Mouse (Mus musculus) heart, postnatal 0 days (tissue): ENCODE measurements around the gene Uvrag. TPM values are rescaled to one million over a fixed set of nuclear protein-coding genes. Genes with fewer than 3 reads are reported as not detected.

Source experiments
- ATAC-seq: fragments of 200-750 bp; cut with Nextera tagmentation; 2 replicates; pipeline ENCODE4 v1.8.0; 2017; ENCODE audit warnings: low read depth, moderate number of reproducible peaks, moderate library complexity; ENCODE audit not compliant: insufficient read depth
- DNase-seq: peaks from one replicate; pipeline ENCODE4 v3.0.0-alpha.2; 2016; ENCODE audit warnings: low spot score
- H3K27ac ChIP-seq: fragments of 300-500 bp; sonication (generic); 2 replicates; pipeline ENCODE4 v1.5.1; 2014; ENCODE audit warnings: low read depth, mild to moderate bottlenecking
- H3K27me3 ChIP-seq: fragments of 300-500 bp; sonication (generic); 2 replicates; pipeline ENCODE4 v1.6.1; 2014; ENCODE audit warnings: low read length, mixed read lengths; ENCODE audit not compliant: control insufficient read depth, insufficient read depth
- H3K36me3 ChIP-seq: fragments of 300-500 bp; sonication (generic); replicated peaks from 2 replicates; pipeline ENCODE4 v1.6.1; 2014; ENCODE audit warnings: low read length, mixed read lengths; ENCODE audit not compliant: control insufficient read depth, insufficient read depth
- H3K4me1 ChIP-seq: fragments of 300-500 bp; sonication (generic); 2 replicates; pipeline ENCODE4 v1.6.1; 2014; ENCODE audit warnings: antibody characterized with exemption; ENCODE audit not compliant: control insufficient read depth, insufficient read depth
- H3K4me2 ChIP-seq: fragments of 300-500 bp; sonication (generic); 2 replicates; pipeline ENCODE4 v1.6.1; 2014; ENCODE audit warnings: low read depth, mild to moderate bottlenecking, low read length, moderate library complexity
- H3K4me3 ChIP-seq: fragments of 300-500 bp; sonication (generic); 2 replicates; pipeline ENCODE4 v1.5.1; 2014; ENCODE audit warnings: low read depth, low read length
- H3K9ac ChIP-seq: fragments of 300-500 bp; sonication (generic); replicated peaks from 2 replicates; pipeline ENCODE4 v1.6.1; 2014; ENCODE audit warnings: low read depth, low read length, mixed read lengths
- H3K9me3 ChIP-seq: fragments of 300-500 bp; sonication (generic); replicated peaks from 2 replicates; pipeline ENCODE4 v1.6.1; 2016; ENCODE audit warnings: low read length; ENCODE audit not compliant: control insufficient read depth
- CTCF ChIP-seq: IDR thresholded peaks from 2 replicates; pipeline ENCODE4 v1.5.1; 2016; ENCODE audit warnings: antibody characterized with exemption, control low read depth, low read depth
- EP300 ChIP-seq: IDR thresholded peaks from 2 replicates; pipeline ENCODE4 v1.6.1; 2016; ENCODE audit warnings: antibody characterized with exemption, low read depth
- WGBS: fragments of 180-500 bp; shearing (Covaris S2); extraction: QIAGEN DNeasy Blood & Tissue Kit; methylation state at CpG from one replicate; pipeline ENCODE4 v1.1.7; 2014; 5-methylcytosine and 5-hydroxymethylcytosine counted together
- polyA plus RNA-seq: library from polyadenylated mRNA; unstranded; fragments of >200 nt; fragmentation: Nextera tagmentation; extraction: Ambion mirVana; gene quantifications from 2 replicates; pipeline ENCODE4 v1.2.1, GENCODE M21; 2015
- total RNA-seq: library from RNA; depleted of rRNA; stranded (reverse); fragments of >200 nt; gene quantifications from 2 replicates; pipeline ENCODE4 v1.2.3, GENCODE M21; 2014; ENCODE audit warnings: low replicate concordance

The Uvrag gene
- total and polyA plus RNA-seq, 2 experiments from 2014 or later, result 11.8 to 38.1 TPM

DNA sequence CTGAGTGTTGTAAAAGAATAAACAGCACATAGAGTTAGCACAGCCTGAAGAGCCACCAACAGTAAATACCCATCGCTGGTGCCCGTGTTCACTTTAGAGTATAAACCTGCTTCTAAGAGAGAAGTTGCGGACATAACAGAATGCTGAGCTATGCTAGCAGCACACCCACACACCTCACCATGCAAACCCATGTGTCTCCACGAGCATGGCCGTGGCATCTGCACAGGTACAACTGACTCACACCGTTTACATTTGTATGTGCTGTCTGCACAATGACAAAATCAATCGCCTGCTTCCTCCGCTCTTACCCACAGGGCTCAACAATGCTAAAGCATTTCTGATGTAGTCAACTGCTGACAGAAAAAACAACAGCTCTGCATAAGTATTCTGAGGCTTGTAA, 101.0 kb downstream of the Uvrag start:
- Histone ChIP-seq H3K27ac (no peak overlapping the region), H3K9ac (no peak overlapping the region), H3K4me1 (peaks cover 9% of the 10 kb centered on the region; the same call in 1 of the 2 replicates), H3K4me3 (no peak overlapping the region), H3K9me3 (no peaks in the 10 kb centered on the region), H3K4me2 (no peak overlapping the region), H3K36me3 (no peaks in the 10 kb centered on the region), H3K27me3 (no peaks in the 10 kb centered on the region)
- DNase-seq, result no peak
- TF ChIP-seq EP300, result no peak
- TF ChIP-seq CTCF, result no peak
- WGBS, result 89% methylated on average over 8 of the region's 8 CpGs
- no peak for ATAC-seq

DNA sequence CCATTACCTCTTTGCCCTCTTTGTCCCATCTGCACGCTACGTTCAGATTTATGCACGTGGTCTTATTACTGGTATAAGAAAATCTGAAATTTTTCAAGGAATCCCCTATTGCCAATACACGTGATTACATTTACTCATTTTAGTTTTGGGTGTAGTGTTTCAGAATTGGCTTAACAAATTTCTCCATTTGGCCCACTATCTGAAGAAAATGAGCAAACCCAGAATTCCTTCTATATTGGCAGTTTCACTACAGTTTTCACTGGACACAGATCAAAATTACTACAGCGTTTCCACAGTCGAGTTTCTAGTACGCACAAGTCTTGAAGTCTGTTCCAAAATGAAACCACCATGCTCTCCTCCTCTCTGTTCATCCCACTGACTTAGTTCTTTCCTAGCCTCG, 104.7 kb downstream of the Uvrag start:
- H3K27ac ChIP-seq, result no peak overlapping the region
- no peak for ATAC-seq
- no peak overlapping the region for H3K4me2 ChIP-seq
- no peaks in the 10 kb centered on the region for H3K4me1 ChIP-seq
- TF ChIP-seq EP300 (no peak), CTCF (no peak)
- no peaks in the 10 kb centered on the region for H3K27me3 ChIP-seq
- no peaks in the 10 kb centered on the region for H3K36me3 ChIP-seq
- no peaks in the 10 kb centered on the region for H3K9me3 ChIP-seq
- H3K4me3 ChIP-seq, result no peak overlapping the region
- WGBS, result 79% methylated on average over 8 of the region's 8 CpGs
- no peak for DNase-seq
- H3K9ac ChIP-seq, result no peak overlapping the region

DNA sequence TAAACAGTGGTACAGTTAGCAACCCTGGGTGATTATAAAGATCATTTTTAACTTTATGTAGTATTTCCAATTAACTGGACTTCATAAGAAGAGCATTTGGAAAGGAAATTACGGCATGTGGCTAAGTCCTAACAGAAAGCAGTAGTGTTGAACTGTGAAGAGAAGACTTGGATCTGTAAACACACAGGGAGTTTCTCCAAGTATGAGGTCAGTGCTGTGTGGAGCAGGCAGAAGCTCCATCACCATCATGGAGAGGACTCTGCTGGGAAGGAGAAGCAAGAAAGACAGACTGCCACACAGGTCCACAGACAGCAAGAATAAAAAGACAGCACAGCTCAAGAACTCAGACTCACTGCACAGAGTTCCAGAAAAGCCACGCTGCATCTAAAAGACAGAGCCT, 106.0 kb downstream of the Uvrag start:
- Histone ChIP-seq H3K9ac (no peak overlapping the region), H3K4me1 (no peaks in the 10 kb centered on the region), H3K4me2 (no peak overlapping the region), H3K9me3 (no peaks in the 10 kb centered on the region), H3K4me3 (no peak overlapping the region), H3K27me3 (no peaks in the 10 kb centered on the region), H3K27ac (no peak overlapping the region), H3K36me3 (no peaks in the 10 kb centered on the region)
- TF ChIP-seq CTCF (no peak), EP300 (no peak)
- 77% methylated on average over 2 of the region's 2 CpGs for WGBS
- ATAC-seq (no peak), DNase-seq (no peak)

DNA sequence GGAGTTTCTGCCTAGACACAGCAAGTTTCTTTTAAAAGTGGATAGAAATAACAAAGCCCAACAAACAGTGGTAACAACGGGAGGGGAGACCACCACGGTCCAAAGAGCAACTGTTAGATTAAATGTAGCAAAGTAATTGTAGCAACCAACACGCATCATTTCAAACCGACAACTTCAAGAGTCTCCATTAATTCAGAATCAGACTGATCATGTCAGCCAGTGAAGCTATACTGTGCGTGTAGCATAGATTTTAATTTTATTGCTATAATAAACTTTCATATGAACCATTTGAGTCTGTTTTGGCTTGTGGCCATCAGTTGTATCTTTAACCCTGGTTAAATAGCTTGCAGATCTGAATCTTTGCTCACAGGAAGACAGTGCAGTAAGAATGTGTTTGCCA, 107.1 kb downstream of the Uvrag start:
- Histone ChIP-seq H3K4me2 (no peak overlapping the region), H3K9ac (no peak overlapping the region), H3K27me3 (no peaks in the 10 kb centered on the region), H3K4me3 (no peak overlapping the region), H3K4me1 (no peaks in the 10 kb centered on the region), H3K9me3 (no peaks in the 10 kb centered on the region), H3K36me3 (no peaks in the 10 kb centered on the region), H3K27ac (no peak overlapping the region)
- DNase-seq (no peak), ATAC-seq (no peak)
- TF ChIP-seq EP300 (no peak), CTCF (no peak)
- WGBS, result 93% methylated on average over 5 of the region's 5 CpGs

DNA sequence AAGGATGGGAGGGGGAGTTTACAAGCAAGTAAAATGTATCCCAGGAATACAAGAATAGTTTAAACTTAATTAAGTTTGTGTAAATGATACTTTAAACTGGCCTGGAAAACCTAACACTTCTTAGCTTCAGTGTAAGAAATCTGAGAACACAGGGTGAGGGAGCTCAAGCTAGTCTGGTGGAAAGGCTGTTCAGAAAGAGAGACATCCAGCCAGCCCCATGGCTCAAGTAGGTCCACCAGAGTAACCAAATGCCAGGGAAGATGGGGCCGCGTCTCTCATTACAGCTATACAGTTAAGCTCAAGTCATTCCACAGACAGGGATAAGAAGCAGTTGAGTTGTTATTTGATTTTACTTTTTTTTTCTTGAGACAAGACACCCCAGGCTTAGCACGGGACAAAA, 107.6 kb downstream of the Uvrag start:
- TF ChIP-seq CTCF (no peak), EP300 (no peak)
- no peaks in the 10 kb centered on the region for H3K27me3 ChIP-seq

DNA sequence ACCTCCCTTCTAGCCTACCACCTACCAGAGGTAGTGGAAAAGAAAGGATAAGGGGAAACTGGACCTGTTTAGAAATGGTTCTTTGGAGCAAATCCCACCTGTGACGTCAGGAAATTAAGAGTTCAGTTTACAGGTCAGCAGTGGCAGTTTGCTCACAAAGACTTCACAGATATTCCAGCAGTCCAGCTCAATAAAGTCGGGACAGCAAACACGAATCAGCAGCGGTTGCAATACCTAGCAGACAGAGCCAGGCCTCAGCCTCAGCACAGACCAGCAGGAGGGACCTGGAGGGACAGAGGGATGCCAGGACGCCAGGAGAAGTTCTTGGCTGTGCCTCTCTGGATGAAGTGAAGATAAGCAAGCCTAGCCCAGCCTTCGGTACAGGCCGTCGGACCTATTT, 108.9 kb downstream of the Uvrag start:
- Histone ChIP-seq H3K9me3 (no peaks in the 10 kb centered on the region), H3K4me1 (no peaks in the 10 kb centered on the region), H3K27me3 (no peaks in the 10 kb centered on the region), H3K4me3 (no peak overlapping the region), H3K9ac (no peak overlapping the region), H3K36me3 (no peaks in the 10 kb centered on the region), H3K4me2 (no peak overlapping the region), H3K27ac (no peak overlapping the region)
- ATAC-seq (no peak), DNase-seq (no peak)
- TF ChIP-seq CTCF (no peak), EP300 (no peak)
- 66% methylated on average over 8 of the region's 8 CpGs for WGBS

More for the DNA sequence above, 107.6 kb downstream of the Uvrag start:
- Histone ChIP-seq H3K4me3 (no peak overlapping the region), H3K9me3 (no peaks in the 10 kb centered on the region), H3K4me2 (no peak overlapping the region), H3K4me1 (no peaks in the 10 kb centered on the region), H3K9ac (no peak overlapping the region), H3K36me3 (no peaks in the 10 kb centered on the region), H3K27ac (no peak overlapping the region)
- 96% methylated on average over 3 of the region's 3 CpGs for WGBS
- DNase-seq, result no peak
- no peak for ATAC-seq
